Mouse (Mus musculus): ENCODE measurements at regions not wholly inside any gene's neighbourhood (a gene's known extent, or its start where the extent isn't known, plus 50 kb on each side); places are given as distances from the start of the nearest gene placed in this dataset.

- TF ChIP-seq POLR2A (IDR thresholded peaks at IDR 0.05; ENCODE audit: low read depth, low read length): no peak
- TF ChIP-seq CTCF (conservative IDR thresholded peaks at IDR 0.05; ENCODE audit: insufficient read depth, insufficient read length, low read depth, low read length): no peak
Measured at GRCm38 (mm10) chr8:89358411-89358810, 314.4 kb upstream of the Sall1 start.

Data from kidney, adult 2 months (tissue).